Mouse (Mus musculus) embryonic fibroblast, embryonic 13.5 days (primary cell): ENCODE data around the gene Mylk3.

Source experiments
- CTCF ChIP-seq: IDR thresholded peaks from 2 replicates; pipeline ENCODE4 v1.5.1; 2011; ENCODE audit warnings: mild to moderate bottlenecking, control low read depth, low read length, moderate library complexity, borderline replicate concordance; ENCODE audit not compliant: insufficient read depth
- POLR2A ChIP-seq: IDR thresholded peaks from 2 replicates; pipeline ENCODE4 v1.6.1; 2011; ENCODE audit warnings: low read depth, mild to moderate bottlenecking, control low read depth, low read length, moderate library complexity

- no peak for TF ChIP-seq POLR2A
- no peak for TF ChIP-seq CTCF
Observed at GRCm38 (mm10) chr8:85405418-85405817, 19.3 kb upstream of the Mylk3 start.
